Mouse (Mus musculus) forebrain, embryonic 10.5 days (tissue): Measurements from ENCODE around the gene Cog1. TPM values are rescaled to one million over a fixed set of nuclear protein-coding genes. Genes with fewer than 3 reads are reported as not detected.

ENCODE experiments used
- polyA plus RNA-seq: library from polyadenylated mRNA; unstranded; fragments of >200 nt; fragmentation: Nextera tagmentation; extraction: Ambion mirVana; gene quantifications from 2 replicates; pipeline ENCODE4 v1.2.1, GENCODE M21; 2016

Gene Cog1
- polyA plus RNA-seq, 1 experiment from 2014 or later: 24.4 TPM

Other genes starting within 250 kb of the Cog1 start
- gene Sstr2, start 29.8 kb upstream of the Cog1 start, polyA plus RNA-seq: 2.7 and 4.1 TPM in 2 replicates
- gene Slc39a11, start 910 bp downstream of the Cog1 start, polyA plus RNA-seq: 18.4 and 19.8 TPM in 2 replicates
- gene Fam104a, start 35.0 kb downstream of the Cog1 start, polyA plus RNA-seq: 55.1 and 56.6 TPM in 2 replicates
- 23.8 and 26.1 TPM in 2 replicates for gene D11Wsu47e, start 35.2 kb downstream of the Cog1 start, polyA plus RNA-seq
- gene Cpsf4l, start 60.8 kb downstream of the Cog1 start, polyA plus RNA-seq: 0.28 and 0.40 TPM in 2 replicates
- gene Cdc42ep4, start 102.7 kb downstream of the Cog1 start, polyA plus RNA-seq: 107 TPM in 2 replicates